Mouse (Mus musculus): ENCODE measurements around the gene Sbk2. TPM values are rescaled to one million over a fixed set of nuclear protein-coding genes. Genes with fewer than 3 reads are reported as not detected.

Sbk2 gene
- polyA plus RNA-seq, 2 experiments from 2014 or later: not detected

Other genes with a start within 250 kb of the Sbk2 start
- gene Tmem150b, start 239.2 kb downstream of the Sbk2 start, polyA plus RNA-seq (2017; shearing (Covaris generic)): not detected
- 10 to 100 TPM; 19.7 to 28.9 TPM for gene Kmt5c, start 224.3 kb downstream of the Sbk2 start, polyA plus RNA-seq (2017; shearing (Covaris generic))
- gene Cox6b2, start 211.3 kb downstream of the Sbk2 start, polyA plus RNA-seq (2017; shearing (Covaris generic)): 1 to 10 TPM; 2.1 to 4.5 TPM
- not detected for gene Fam71e2, start 193.1 kb downstream of the Sbk2 start, polyA plus RNA-seq (2017; shearing (Covaris generic))
- not detected for gene Il11, start 181.5 kb downstream of the Sbk2 start, polyA plus RNA-seq (2017; shearing (Covaris generic))
- gene Tmem190, start 181.5 kb downstream of the Sbk2 start, polyA plus RNA-seq (2017; shearing (Covaris generic)): not detected
- 1 to 10 TPM in 1 of 2 experiments, not detected in 1; 1.2 TPM for gene Tmem238, start 174.8 kb downstream of the Sbk2 start, polyA plus RNA-seq (2017; shearing (Covaris generic))
- gene Rpl28, start 171.5 kb downstream of the Sbk2 start, polyA plus RNA-seq (2017; shearing (Covaris generic)): 100 to 1,000 TPM; 460 to 740 TPM
- 10 to 100 TPM; 39.3 to 43.6 TPM for gene Ube2s, start 151.8 kb downstream of the Sbk2 start, polyA plus RNA-seq (2017; shearing (Covaris generic))
- gene Shisa7, start 119.7 kb downstream of the Sbk2 start, polyA plus RNA-seq (2017; shearing (Covaris generic)): under 1 TPM in 1 of 2 experiments, not detected in 1; 0.09 TPM
- gene Isoc2b, start 94.1 kb downstream of the Sbk2 start, polyA plus RNA-seq (2017; shearing (Covaris generic)): 10 to 100 TPM; 34.4 to 50.2 TPM
- gene Isoc2a, start 87.3 kb downstream of the Sbk2 start, polyA plus RNA-seq (2017; shearing (Covaris generic)): under 1 TPM; 0.20 to 0.69 TPM
- gene Gm36210, start 57.9 kb downstream of the Sbk2 start, polyA plus RNA-seq (2017; shearing (Covaris generic)): not detected
- 1 to 10 TPM; 1.9 TPM for gene Zfp628, start 49.2 kb downstream of the Sbk2 start, polyA plus RNA-seq (2017; shearing (Covaris generic))
- gene Nat14, start 42.4 kb downstream of the Sbk2 start, polyA plus RNA-seq (2017; shearing (Covaris generic)): not detected
- under 1 TPM in 1 of 2 experiments, not detected in 1; 0.10 TPM for gene Ssc5d, start 38.6 kb downstream of the Sbk2 start, polyA plus RNA-seq (2017; shearing (Covaris generic))
- not detected for gene Sbk3, start 6.8 kb upstream of the Sbk2 start, polyA plus RNA-seq (2017; shearing (Covaris generic))
- 1 to 10 TPM; 2.9 to 5.3 TPM for gene Zfp579, start 31.8 kb upstream of the Sbk2 start, polyA plus RNA-seq (2017; shearing (Covaris generic))
- 10 to 100 TPM; 33.3 to 55.4 TPM for gene Zfp524, start 50.0 kb upstream of the Sbk2 start, polyA plus RNA-seq (2017; shearing (Covaris generic))
- 10 to 100 TPM in 1 of 2 experiments, 1 to 10 TPM in 1; 8.1 to 10.1 TPM for gene Fiz1, start 50.3 kb upstream of the Sbk2 start, polyA plus RNA-seq (2017; shearing (Covaris generic))
- gene Gm44973, start 51.1 kb upstream of the Sbk2 start, polyA plus RNA-seq (2017; shearing (Covaris generic)): 10 to 100 TPM in 1 of 2 experiments, 1 to 10 TPM in 1; 5.6 to 19.0 TPM
- gene Zfp865, start 56.0 kb upstream of the Sbk2 start, polyA plus RNA-seq (2017; shearing (Covaris generic)): 1 to 10 TPM; 3.5 to 5.3 TPM
- gene Ccdc106, start 56.1 kb upstream of the Sbk2 start, polyA plus RNA-seq (2017; shearing (Covaris generic)): under 1 TPM in 1 of 2 experiments, not detected in 1; 0.60 TPM
- gene 4632433K11Rik, start 69.7 kb upstream of the Sbk2 start, polyA plus RNA-seq (2017; shearing (Covaris generic)): not detected
- 1 to 10 TPM; 2.5 to 3.1 TPM for gene Zfp784, start 74.0 kb upstream of the Sbk2 start, polyA plus RNA-seq (2017; shearing (Covaris generic))
- 1 to 10 TPM; 1.2 to 2.8 TPM for gene Zfp580, start 87.1 kb upstream of the Sbk2 start, polyA plus RNA-seq (2017; shearing (Covaris generic))
- 10 to 100 TPM; 24.2 to 30.1 TPM for gene U2af2, start 97.7 kb upstream of the Sbk2 start, polyA plus RNA-seq (2017; shearing (Covaris generic))
- gene Epn1, start 115.8 kb upstream of the Sbk2 start, polyA plus RNA-seq (2017; shearing (Covaris generic)): 1 to 10 TPM; 7.0 to 8.3 TPM
- not detected for gene Rfpl4, start 152.5 kb upstream of the Sbk2 start, polyA plus RNA-seq (2017; shearing (Covaris generic))
- gene Rasl2-9, start 161.5 kb upstream of the Sbk2 start, polyA plus RNA-seq (2017; shearing (Covaris generic)): under 1 TPM in 1 of 2 experiments, not detected in 1; 0.58 TPM
- gene Vmn1r55, start 185.3 kb upstream of the Sbk2 start, polyA plus RNA-seq (2017; shearing (Covaris generic)): under 1 TPM in 1 of 2 experiments, not detected in 1; 0.05 TPM
- gene Vmn1r56, start 232.3 kb upstream of the Sbk2 start, polyA plus RNA-seq (2017; shearing (Covaris generic)): not detected

Data from activated CD4-positive, CD25-positive, alpha-beta regulatory T cell, adult 4 months (primary cell).